Mouse (Mus musculus): ENCODE measurements at regions not wholly inside any gene's neighbourhood (a gene's known extent, or its start where the extent isn't known, plus 50 kb on each side); places are given as distances from the start of the nearest gene placed in this dataset.

- Histone ChIP-seq H3K27me3 (ENCODE audit: control insufficient read depth, insufficient read depth, low read depth, low read length) (no peaks in the 10 kb centered on the region), H3K9ac (ENCODE audit: low read length) (no peak overlapping the region), H3K36me3 (ENCODE audit: control insufficient read depth, insufficient read depth, low read length) (no peaks in the 10 kb centered on the region), H3K9me3 (ENCODE audit: control insufficient read depth, low read length) (no peaks in the 10 kb centered on the region), H3K27ac (ENCODE audit: low read length) (no peak overlapping the region), H3K4me3 (ENCODE audit: low read length) (no peak overlapping the region), H3K4me1 (replicated peaks; ENCODE audit: control insufficient read depth, insufficient read depth, low read length) (peaks cover 8% of the 10 kb centered on the region; the same call in 1 of the 2 replicates), H3K4me2 (ENCODE audit: low read depth, low read length) (no peak overlapping the region)
- ATAC-seq (ENCODE audit: low read depth): no peak
- WGBS: 80% methylated on average over 5 of the region's 5 CpGs
Measured at GRCm38 (mm10) chr9:98721381-98721780, 119.9 kb upstream of the Mrps22 start.

- Histone ChIP-seq H3K36me3 (ENCODE audit: control insufficient read depth, insufficient read depth, low read length) (no peaks in the 10 kb centered on the region), H3K27ac (ENCODE audit: low read length) (no peak overlapping the region), H3K9ac (ENCODE audit: low read length) (no peak overlapping the region), H3K27me3 (ENCODE audit: control insufficient read depth, insufficient read depth, low read depth, low read length) (no peaks in the 10 kb centered on the region), H3K4me3 (ENCODE audit: low read length) (no peak overlapping the region), H3K4me1 (replicated peaks; ENCODE audit: control insufficient read depth, insufficient read depth, low read length) (peaks cover 9% of the 10 kb centered on the region; the same call in 1 of the 2 replicates), H3K4me2 (ENCODE audit: low read depth, low read length) (no peak overlapping the region), H3K9me3 (ENCODE audit: control insufficient read depth, low read length) (no peaks in the 10 kb centered on the region)
- no peak; the same call in 1 of the 2 replicates for ATAC-seq (ENCODE audit: low read depth)
- 37% methylated on average over 11 of the region's 11 CpGs for WGBS
Measured at GRCm38 (mm10) chr9:98717701-98718270, 116.3 kb upstream of the Mrps22 start.

- Histone ChIP-seq H3K4me2 (ENCODE audit: low read depth, low read length) (no peak overlapping the region), H3K27ac (ENCODE audit: low read length) (no peak overlapping the region), H3K9ac (ENCODE audit: low read length) (no peak overlapping the region), H3K36me3 (ENCODE audit: control insufficient read depth, insufficient read depth, low read length) (no peaks in the 10 kb centered on the region), H3K27me3 (ENCODE audit: control insufficient read depth, insufficient read depth, low read depth, low read length) (no peaks in the 10 kb centered on the region), H3K9me3 (ENCODE audit: control insufficient read depth, low read length) (no peaks in the 10 kb centered on the region), H3K4me1 (replicated peaks; ENCODE audit: control insufficient read depth, insufficient read depth, low read length) (peaks cover 11% of the 10 kb centered on the region; the same call in 1 of the 2 replicates), H3K4me3 (ENCODE audit: low read length) (no peak overlapping the region)
- no peak for ATAC-seq (ENCODE audit: low read depth)
- 60% methylated on average over 9 of the region's 9 CpGs for WGBS
Measured at GRCm38 (mm10) chr9:98714661-98715060, 113.2 kb upstream of the Mrps22 start.

DNA sequence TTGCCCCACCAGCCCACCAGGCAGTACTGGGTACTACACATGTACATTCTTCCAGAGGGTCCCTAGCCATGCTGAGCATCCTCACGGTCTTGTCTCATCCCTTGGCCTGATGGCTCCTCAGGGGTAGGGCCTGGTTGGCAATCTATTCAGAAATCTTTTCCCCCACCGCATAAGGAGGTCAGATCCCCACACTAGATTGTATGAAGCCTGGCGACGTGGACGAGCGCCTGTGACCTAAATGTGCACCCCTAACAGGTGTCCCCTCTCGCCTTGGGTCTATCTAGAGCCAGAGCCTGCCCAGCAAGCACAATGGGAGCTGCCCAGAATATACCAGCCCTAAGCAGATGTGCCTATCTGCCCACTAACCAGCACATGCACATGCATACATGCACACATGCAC is 111.4 kb upstream of the Mrps22 start:
- Histone ChIP-seq H3K4me1 (replicated peaks; ENCODE audit: control insufficient read depth, insufficient read depth, low read length) (peaks cover 11% of the 10 kb centered on the region; the same call in 1 of the 2 replicates), H3K4me2 (ENCODE audit: low read depth, low read length) (no peak overlapping the region), H3K9ac (ENCODE audit: low read length) (no peak overlapping the region), H3K4me3 (ENCODE audit: low read length) (no peak overlapping the region), H3K36me3 (ENCODE audit: control insufficient read depth, insufficient read depth, low read length) (no peaks in the 10 kb centered on the region), H3K27ac (ENCODE audit: low read length) (no peak overlapping the region), H3K9me3 (ENCODE audit: control insufficient read depth, low read length) (no peaks in the 10 kb centered on the region), H3K27me3 (ENCODE audit: control insufficient read depth, insufficient read depth, low read depth, low read length) (no peaks in the 10 kb centered on the region)
- 77% methylated on average over 7 of the region's 7 CpGs for WGBS
- no peak for ATAC-seq (ENCODE audit: low read depth)

GRCm38 (mm10) chr9:98712023-98712563 is 110.6 kb upstream of the Mrps22 start:
- ATAC-seq (ENCODE audit: low read depth): peak; percentile 79
- 50% methylated on average over 8 of the region's 8 CpGs for WGBS

GRCm38 (mm10) chr9:98710155-98710710 is 108.8 kb upstream of the Mrps22 start:
- Histone ChIP-seq H3K36me3 (ENCODE audit: control insufficient read depth, insufficient read depth, low read length) (no peaks in the 10 kb centered on the region), H3K4me3 (ENCODE audit: low read length) (no peak overlapping the region), H3K4me1 (replicated peaks; ENCODE audit: control insufficient read depth, insufficient read depth, low read length) (0 out of 2 replicates have a peak, but pooled peaks cover 2% of the 10 kb centered on the region), H3K27me3 (ENCODE audit: control insufficient read depth, insufficient read depth, low read depth, low read length) (no peaks in the 10 kb centered on the region), H3K27ac (ENCODE audit: low read length) (no peak overlapping the region), H3K4me2 (ENCODE audit: low read depth, low read length) (no peak overlapping the region), H3K9me3 (ENCODE audit: control insufficient read depth, low read length) (no peaks in the 10 kb centered on the region), H3K9ac (ENCODE audit: low read length) (no peak overlapping the region)
- no peak for ATAC-seq (ENCODE audit: low read depth)
- WGBS: 76% methylated on average over 9 of the region's 9 CpGs

More at GRCm38 (mm10) chr9:98712023-98712563, 110.6 kb upstream of the Mrps22 start:
- Histone ChIP-seq H3K9ac (ENCODE audit: low read length) (no peak overlapping the region), H3K27ac (ENCODE audit: low read length) (peak overlapping the region; percentile 26), H3K4me3 (ENCODE audit: low read length) (no peak overlapping the region), H3K36me3 (ENCODE audit: control insufficient read depth, insufficient read depth, low read length) (no peaks in the 10 kb centered on the region), H3K4me1 (replicated peaks; ENCODE audit: control insufficient read depth, insufficient read depth, low read length) (peaks cover 8% of the 10 kb centered on the region; the same call in 1 of the 2 replicates), H3K4me2 (ENCODE audit: low read depth, low read length) (no peak overlapping the region), H3K9me3 (ENCODE audit: control insufficient read depth, low read length) (no peaks in the 10 kb centered on the region), H3K27me3 (ENCODE audit: control insufficient read depth, insufficient read depth, low read depth, low read length) (no peaks in the 10 kb centered on the region)

GRCm38 (mm10) chr9:98708001-98708680 is 106.7 kb upstream of the Mrps22 start:
- ATAC-seq (ENCODE audit: low read depth): no peak
- H3K27ac ChIP-seq (ENCODE audit: low read length): no peak overlapping the region
- 0 out of 2 replicates have a peak, but pooled peaks cover 2% of the 10 kb centered on the region for H3K4me1 ChIP-seq (replicated peaks; ENCODE audit: control insufficient read depth, insufficient read depth, low read length)
- no peaks in the 10 kb centered on the region for H3K9me3 ChIP-seq (ENCODE audit: control insufficient read depth, low read length)
- no peak overlapping the region for H3K4me2 ChIP-seq (ENCODE audit: low read depth, low read length)
- H3K9ac ChIP-seq (ENCODE audit: low read length): no peak overlapping the region
- H3K4me3 ChIP-seq (ENCODE audit: low read length): no peak overlapping the region
- no peaks in the 10 kb centered on the region for H3K36me3 ChIP-seq (ENCODE audit: control insufficient read depth, insufficient read depth, low read length)
- H3K27me3 ChIP-seq (ENCODE audit: control insufficient read depth, insufficient read depth, low read depth, low read length): no peaks in the 10 kb centered on the region
- 72% methylated on average over 18 of the region's 18 CpGs for WGBS

- Histone ChIP-seq H3K27me3 (ENCODE audit: control insufficient read depth, insufficient read depth, low read depth, low read length) (no peaks in the 10 kb centered on the region), H3K4me2 (ENCODE audit: low read depth, low read length) (no peak overlapping the region), H3K27ac (ENCODE audit: low read length) (no peak overlapping the region), H3K36me3 (ENCODE audit: control insufficient read depth, insufficient read depth, low read length) (no peaks in the 10 kb centered on the region), H3K9ac (ENCODE audit: low read length) (no peak overlapping the region), H3K4me3 (ENCODE audit: low read length) (no peak overlapping the region), H3K4me1 (replicated peaks; ENCODE audit: control insufficient read depth, insufficient read depth, low read length) (0 out of 2 replicates have a peak, but pooled peaks cover 2% of the 10 kb centered on the region), H3K9me3 (ENCODE audit: control insufficient read depth, low read length) (no peaks in the 10 kb centered on the region)
- ATAC-seq (ENCODE audit: low read depth): no peak
- WGBS: 76% methylated on average over 6 of the region's 6 CpGs
Measured at GRCm38 (mm10) chr9:98707491-98707890, 106.0 kb upstream of the Mrps22 start.

GRCm38 (mm10) chr9:98704131-98704530 is 102.7 kb upstream of the Mrps22 start:
- 18% methylated on average over 5 of the region's 5 CpGs for WGBS
- ATAC-seq (ENCODE audit: low read depth): peak; percentile 51; the same call in 1 of the 2 replicates
- no peak overlapping the region for H3K4me2 ChIP-seq (ENCODE audit: low read depth, low read length)

More at GRCm38 (mm10) chr9:98704131-98704530, 102.7 kb upstream of the Mrps22 start:
- no peaks in the 10 kb centered on the region for H3K9me3 ChIP-seq (ENCODE audit: control insufficient read depth, low read length)
- no peaks in the 10 kb centered on the region for H3K4me1 ChIP-seq (replicated peaks; ENCODE audit: control insufficient read depth, insufficient read depth, low read length)
- no peak overlapping the region for H3K9ac ChIP-seq (ENCODE audit: low read length)
- H3K27ac ChIP-seq (ENCODE audit: low read length): no peak overlapping the region
- no peaks in the 10 kb centered on the region for H3K36me3 ChIP-seq (ENCODE audit: control insufficient read depth, insufficient read depth, low read length)
- no peak overlapping the region for H3K4me3 ChIP-seq (ENCODE audit: low read length)
- no peaks in the 10 kb centered on the region for H3K27me3 ChIP-seq (ENCODE audit: control insufficient read depth, insufficient read depth, low read depth, low read length)

Measured in lung, embryonic 16.5 days (tissue).